Comparison of ENCODE assay signal across 8 mouse cellular contexts in genomic region chr7:121975031-121975430, GRCm38 (mm10). TPM values are rescaled to one million over a fixed set of nuclear protein-coding genes. Genes with fewer than 3 reads are reported as not detected.
A peak's percentile ranks its signal among the peaks of the same experiment; 100 is the strongest.
DNase-seq lines count a peak whose midpoint lies in the region; ATAC-seq lines count a peak whose summit lies in the region.

No protein-coding gene starts in this region.

- no peak overlapping the region for H3K4me2 ChIP-seq in kidney, embryonic 14.5 days (replicated peaks; ENCODE audit: low read depth, low read length)

- no peaks in the 10 kb centered on the region for H3K9me3 ChIP-seq in kidney, embryonic 14.5 days (ENCODE audit: control insufficient read depth, low read length)

- intact Hi-C loops in gastrocnemius, postnatal 36 days (cut with DNase I), result no loop called here

- no peaks in the 10 kb centered on the region for H3K4me1 ChIP-seq in kidney, embryonic 14.5 days (ENCODE audit: control insufficient read depth, insufficient read depth, low read length)

- H3K36me3 ChIP-seq in kidney, embryonic 14.5 days (ENCODE audit: control insufficient read depth, insufficient read depth, low read length), result peaks cover 36% of the 10 kb centered on the region; the same call in 1 of the 2 replicates

- peak; percentile 52 for DNase-seq in gastrocnemius, postnatal 10 days
- no peak for DNase-seq in gastrocnemius, postnatal 36 days
- DNase-seq in urinary bladder, postnatal 25 days (ENCODE audit: low spot score), result peak; percentile 63
- no peak for DNase-seq in urinary bladder, adult 2 months (ENCODE audit: low spot score)
- peak; percentile 77 for DNase-seq in cerebellum, postnatal 36 days
- peak; percentile 21 for DNase-seq in telencephalon, adult 2 months (ENCODE audit: low read depth, low spot score)

- no peaks in the 10 kb centered on the region for H3K27me3 ChIP-seq in kidney, embryonic 14.5 days (ENCODE audit: control insufficient read depth, insufficient read depth, low read length)

- WGBS in kidney, embryonic 14.5 days, result 48% methylated on average over 4 of the region's 4 CpGs

- no peak overlapping the region for H3K4me3 ChIP-seq in kidney, embryonic 14.5 days (ENCODE audit: low read length)

- peak; percentile 11; the same call in 1 of the 2 replicates for ATAC-seq in kidney, embryonic 14.5 days (ENCODE audit: low FRiP score, low TSS enrichment)
- ATAC-seq in megakaryocyte progenitor cell, adult 5-6 weeks (replicated peaks; ENCODE audit: poor library complexity), result peak; percentile 93

- H3K27ac ChIP-seq in kidney, embryonic 14.5 days (ENCODE audit: low read depth, low read length), result no peak overlapping the region

- H3K9ac ChIP-seq in kidney, embryonic 14.5 days (ENCODE audit: low read depth, low read length), result no peak overlapping the region

RNA-seq across cellular contexts. Expression of gene Cog7, which starts 6.5 kb away (rescaled TPM):
- total RNA-seq in gastrocnemius, postnatal 10 days (2021), result 1 to 10 TPM; 8.2 to 9.9 TPM
- 10 to 100 TPM in 1 of 2 experiments, 1 to 10 TPM in 1; 9.4 to 11.1 TPM for total RNA-seq in gastrocnemius, postnatal 36 days (2021)
- polyA plus RNA-seq in urinary bladder, adult 2 months (2012; rRNA removed), result 21.8 and 23.7 TPM in 2 replicates
- polyA plus RNA-seq in kidney, embryonic 14.5 days (2014; fragmentation: Nextera tagmentation; extraction: Ambion mirVana), result 15.6 and 28.3 TPM in 2 replicates
- 15.1 and 17.9 TPM in 2 replicates for total RNA-seq in megakaryocyte progenitor cell, adult 5-6 weeks (2015)
- 16.7 and 19.2 TPM in 2 replicates for total RNA-seq in megakaryocyte progenitor cell, adult 5-6 weeks (2017)

RNA-seq across cellular contexts. Expression of gene Gga2, which starts 46.0 kb away (rescaled TPM):
- 10 to 100 TPM; 21.3 to 27.3 TPM for total RNA-seq in gastrocnemius, postnatal 10 days (2021)
- total RNA-seq in gastrocnemius, postnatal 36 days (2021), result 10 to 100 TPM; 12.9 to 14.0 TPM
- polyA plus RNA-seq in urinary bladder, adult 2 months (2012; rRNA removed), result 62.1 and 62.7 TPM in 2 replicates
- 55.9 and 56.1 TPM in 2 replicates for polyA plus RNA-seq in kidney, embryonic 14.5 days (2014; fragmentation: Nextera tagmentation; extraction: Ambion mirVana)
- 17.1 and 20.0 TPM in 2 replicates for total RNA-seq in megakaryocyte progenitor cell, adult 5-6 weeks (2015)
- total RNA-seq in megakaryocyte progenitor cell, adult 5-6 weeks (2017), result 19.7 and 21.4 TPM in 2 replicates

Comparison
In these comparisons a context has a peak if more than half of its experiments do, and no peak if none do; other contexts are left out.
1. DNase-seq: peak in gastrocnemius, postnatal 10 days (single experiment), urinary bladder, postnatal 25 days (single experiment), cerebellum, postnatal 36 days (2 of 2) and telencephalon, adult 2 months (single experiment); none in gastrocnemius, postnatal 36 days (0 of 2) and urinary bladder, adult 2 months (single experiment).